Comparison of ENCODE assay signal across 8 mouse cellular contexts in the genomic region with DNA sequence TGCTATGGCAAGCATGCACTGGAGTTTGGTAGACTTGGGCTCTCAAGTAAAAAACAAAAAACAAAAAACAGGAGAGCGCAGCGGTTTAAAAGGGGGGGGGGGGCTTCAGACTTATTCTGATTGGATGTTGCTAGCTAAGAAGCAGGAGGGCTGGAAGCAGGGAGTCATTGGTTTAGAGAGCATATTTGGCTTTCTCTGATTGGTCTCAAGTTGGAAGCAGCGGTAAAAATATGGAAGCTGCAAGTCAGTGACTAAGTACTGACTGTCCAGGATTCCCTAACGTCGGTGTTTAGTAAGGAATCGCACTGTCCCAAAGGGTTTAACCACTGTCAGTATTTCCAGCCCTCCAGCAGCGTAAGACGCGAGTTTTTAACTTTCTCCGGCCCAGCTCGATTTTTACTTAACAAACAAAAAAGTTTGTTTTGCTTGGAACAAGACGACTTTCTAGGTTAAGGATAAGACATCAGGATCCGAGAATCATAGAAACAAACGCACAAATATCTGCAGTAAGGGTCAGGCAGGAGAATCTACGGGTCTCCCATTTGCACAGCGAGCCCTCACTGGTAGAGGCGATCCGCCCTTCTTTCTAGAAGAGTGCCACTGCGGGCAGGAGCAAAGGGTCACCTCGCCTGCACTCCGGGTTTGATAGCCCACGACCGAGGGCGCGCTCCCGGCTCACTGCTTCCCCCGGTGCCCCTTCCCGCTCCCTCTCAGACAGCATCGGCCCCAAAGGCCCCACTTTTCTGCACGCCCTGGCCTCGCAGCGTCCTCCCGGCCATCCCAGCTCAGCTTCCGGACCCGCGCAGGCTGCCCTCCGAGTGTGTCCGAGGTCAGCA. TPM values are rescaled to one million over a fixed set of nuclear protein-coding genes. Genes with fewer than 3 reads are reported as not detected.
A peak's percentile ranks its signal among the peaks of the same experiment; 100 is the strongest.
DNase-seq lines count a peak whose midpoint lies in the region; ATAC-seq and TF ChIP-seq lines count a peak whose summit lies in the region.

No protein-coding gene starts in this region.

- peak overlapping the region; percentile 93 for H3K9ac ChIP-seq in ES-E14 (ENCODE audit: insufficient read depth, low read depth, low read length, poor library complexity, severe bottlenecking)
- H3K9ac ChIP-seq in lung, postnatal 0 days (replicated peaks; ENCODE audit: low read depth) = peak overlapping the region; percentile 100

- H3K4me1 ChIP-seq in ES-E14 (ENCODE audit: control insufficient read depth in 2 of 2, insufficient read depth in 2 of 2, low read length in 2 of 2, poor library complexity in 1 of 2) = peaks cover 3 to 16% of the 10 kb centered on the region in 2 experiments; a peak in 3 of 4 replicates
- H3K4me1 ChIP-seq in forebrain, embryonic 10.5 days = peaks cover 54% of the 10 kb centered on the region
- peaks cover 46% of the 10 kb centered on the region for H3K4me1 ChIP-seq in hindbrain, embryonic 10.5 days (replicated peaks)
- H3K4me1 ChIP-seq in lung, postnatal 0 days (ENCODE audit: insufficient read depth, low read depth, low read length) = peaks cover 10% of the 10 kb centered on the region; the same call in 1 of the 2 replicates

- H3K4me2 ChIP-seq in lung, postnatal 0 days (replicated peaks; ENCODE audit: low read depth, low read length) = peak overlapping the region; percentile 92

- peak overlapping the region; percentile 85 to 86 for H3K4me3 ChIP-seq in ES-E14 (ENCODE audit: insufficient read depth in 1 of 2, low read depth in 1 of 2, low read length in 2 of 2, poor library complexity in 1 of 2, severe bottlenecking in 1 of 2)
- peak overlapping the region; percentile 99 for H3K4me3 ChIP-seq in forebrain, embryonic 10.5 days
- H3K4me3 ChIP-seq in hindbrain, embryonic 10.5 days = peak overlapping the region; percentile 84
- peak overlapping the region; percentile 99 for H3K4me3 ChIP-seq in lung, postnatal 0 days (ENCODE audit: low read depth, low read length)

- DNase-seq in ES-E14 (ENCODE audit: low read depth, low spot score) = no peak
- DNase-seq in adrenal gland, postnatal 36 days = peak; percentile 54 to 63
- peak; percentile 57 for DNase-seq in forebrain, embryonic 10.5 days (ENCODE audit: extremely low spot score, low spot score)
- peak; percentile 65 for DNase-seq in hindbrain, embryonic 10.5 days (ENCODE audit: low spot score)
- peak; percentile 21 to 39 for DNase-seq in layer of hippocampus, postnatal 10 days (ENCODE audit: low spot score in 2 of 2)
- peak; percentile 97 for DNase-seq in lung, postnatal 0 days (ENCODE audit: low spot score)
- peak; percentile 82 for DNase-seq in retina, embryonic 14.5 days (ENCODE audit: low spot score)
- no peak for DNase-seq in urinary bladder, adult 18-20 months (ENCODE audit: low spot score in 2 of 2)

- H3K27me3 ChIP-seq in forebrain, embryonic 10.5 days (ENCODE audit: poor library complexity, severe bottlenecking) = no peaks in the 10 kb centered on the region
- 0 out of 2 replicates have a peak, but pooled peaks cover 4% of the 10 kb centered on the region for H3K27me3 ChIP-seq in hindbrain, embryonic 10.5 days (ENCODE audit: insufficient read depth, poor library complexity, severe bottlenecking)
- H3K27me3 ChIP-seq in lung, postnatal 0 days (replicated peaks; ENCODE audit: insufficient read depth, low read length) = no peaks in the 10 kb centered on the region

- WGBS in forebrain, embryonic 10.5 days = under 1% methylated on average over 38 of the region's 38 CpGs
- under 1% methylated on average over 38 of the region's 38 CpGs for WGBS in hindbrain, embryonic 10.5 days
- 0% methylated on average over 38 of the region's 38 CpGs for WGBS in lung, postnatal 0 days

- peak; percentile 71 for ATAC-seq in lung, postnatal 0 days

- no peak for TF ChIP-seq EP300 in lung, postnatal 0 days (IDR thresholded peaks at IDR 0.05)

- no peak for TF ChIP-seq CTCF in lung, postnatal 0 days (IDR thresholded peaks at IDR 0.05)

- no peaks in the 10 kb centered on the region for H3K9me3 ChIP-seq in ES-E14 (ENCODE audit: control insufficient read depth, insufficient read depth, low read depth, low read length)
- H3K9me3 ChIP-seq in forebrain, embryonic 10.5 days = no peaks in the 10 kb centered on the region
- H3K9me3 ChIP-seq in hindbrain, embryonic 10.5 days = no peaks in the 10 kb centered on the region
- no peaks in the 10 kb centered on the region for H3K9me3 ChIP-seq in lung, postnatal 0 days (ENCODE audit: low read length)

- peaks cover 9% of the 10 kb centered on the region for H3K36me3 ChIP-seq in ES-E14 (ENCODE audit: control insufficient read depth, insufficient read depth, low read length, poor library complexity, severe bottlenecking)
- peaks cover 21% of the 10 kb centered on the region for H3K36me3 ChIP-seq in forebrain, embryonic 10.5 days (replicated peaks)
- peaks cover 21% of the 10 kb centered on the region for H3K36me3 ChIP-seq in hindbrain, embryonic 10.5 days
- H3K36me3 ChIP-seq in lung, postnatal 0 days (ENCODE audit: insufficient read depth, low read length) = 0 out of 2 replicates have a peak, but pooled peaks cover 3% of the 10 kb centered on the region

- H3K27ac ChIP-seq in ES-E14 (ENCODE audit: insufficient read depth, low read depth, low read length, poor library complexity, severe bottlenecking) = peak overlapping the region; percentile 86
- peak overlapping the region; percentile 100 for H3K27ac ChIP-seq in forebrain, embryonic 10.5 days
- H3K27ac ChIP-seq in hindbrain, embryonic 10.5 days = peak overlapping the region; percentile 100
- peak overlapping the region; percentile 99 for H3K27ac ChIP-seq in lung, postnatal 0 days (ENCODE audit: low read length)

- in situ Hi-C loops in ES-E14 (cut with MboI; ENCODE audit: low sequenced_read_pairs in 2 of 2, unreplicated experiment in 2 of 2) = no loop called here

TF ChIP-seq in ES-E14, 5 proteins besides CTCF, POLR2A, EP300 and RAD21:
- TF ChIP-seq ZNF384 (IDR thresholded peaks at IDR 0.05; ENCODE audit: low read depth, low read length) = no peak
- no peak for TF ChIP-seq CHD2 (IDR thresholded peaks at IDR 0.05; ENCODE audit: low read depth, low read length)
- no peak for TF ChIP-seq ZC3H11A (IDR thresholded peaks at IDR 0.05; ENCODE audit: borderline replicate concordance, low read depth, low read length)
- TF ChIP-seq MAFK (IDR thresholded peaks at IDR 0.05; ENCODE audit: insufficient read depth, low read depth, low read length) = no peak
- TF ChIP-seq HCFC1 (IDR thresholded peaks at IDR 0.05; ENCODE audit: borderline replicate concordance, insufficient read depth, low read length) = no peak; the same call in 1 of the 2 replicates

RNA-seq across cellular contexts. Expression of gene Ddx6, which starts 1.0 kb away (rescaled TPM):
- total RNA-seq in ES-E14 (2012; rRNA removed) = 34.9 and 52.7 TPM in 2 replicates
- total RNA-seq in adrenal gland, postnatal 36 days (2021) = 100 to 1,000 TPM; 134 to 149 TPM
- 20.3 and 21.0 TPM in 2 replicates for polyA plus RNA-seq in forebrain, embryonic 10.5 days (2016; fragmentation: Nextera tagmentation; extraction: Ambion mirVana)
- polyA plus RNA-seq in hindbrain, embryonic 10.5 days (2016; fragmentation: Nextera tagmentation; extraction: Ambion mirVana) = 16.8 and 21.0 TPM in 2 replicates
- total RNA-seq in layer of hippocampus, postnatal 10 days (2021) = 100 to 1,000 TPM; 112 to 113 TPM
- polyA plus RNA-seq in lung, postnatal 0 days (2015; fragmentation: Nextera tagmentation; extraction: Ambion mirVana) = 13.9 and 18.3 TPM in 2 replicates

RNA-seq across cellular contexts. Expression of gene Cxcr5, which starts 42.0 kb away (rescaled TPM):
- total RNA-seq in ES-E14 (2012; rRNA removed) = 0.21 and 0.31 TPM in 2 replicates
- not detected for total RNA-seq in adrenal gland, postnatal 36 days (2021)
- 0.05 TPM in 1 of 2 replicates, not detected in the other for polyA plus RNA-seq in forebrain, embryonic 10.5 days (2016; fragmentation: Nextera tagmentation; extraction: Ambion mirVana)
- polyA plus RNA-seq in hindbrain, embryonic 10.5 days (2016; fragmentation: Nextera tagmentation; extraction: Ambion mirVana) = not detected in 2 replicates
- total RNA-seq in layer of hippocampus, postnatal 10 days (2021) = not detected
- 0.17 TPM in 2 replicates for polyA plus RNA-seq in lung, postnatal 0 days (2015; fragmentation: Nextera tagmentation; extraction: Ambion mirVana)

Comparison
In these comparisons a context has a peak if more than half of its experiments do, and no peak if none do; other contexts are left out.
1. DNase-seq: peak in adrenal gland, postnatal 36 days (2 of 2), forebrain, embryonic 10.5 days (single experiment), hindbrain, embryonic 10.5 days (single experiment), layer of hippocampus, postnatal 10 days (2 of 2), lung, postnatal 0 days (single experiment) and retina, embryonic 14.5 days (single experiment); none in ES-E14 (single experiment) and urinary bladder, adult 18-20 months (0 of 2).
2. Peak in every context shown above with its lines, with median percentiles within 50 percentile points of each other: H3K27ac ChIP-seq and H3K4me3 ChIP-seq.